ENCODE assay signal across 23 mouse cellular contexts in the genomic region with DNA sequence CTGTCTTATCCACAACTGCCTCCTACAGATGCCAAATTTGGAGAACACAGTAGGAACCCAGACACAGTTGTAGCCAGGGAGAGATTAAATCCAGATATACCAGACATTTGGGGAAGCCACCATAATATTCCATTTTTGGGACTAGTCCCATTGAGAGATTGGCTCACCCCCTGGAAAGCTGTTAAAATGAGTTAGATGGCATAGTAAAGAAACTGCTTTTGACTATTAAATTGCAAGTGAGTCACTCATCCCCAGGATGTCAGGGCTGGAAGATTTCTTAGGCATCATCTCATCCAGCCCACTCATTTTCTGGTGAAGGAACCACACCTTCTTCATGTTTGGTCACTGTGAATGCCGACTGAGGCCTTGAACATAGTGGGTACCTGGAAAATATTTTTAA.
"Had no signal": no experiment of that assay in that cellular context is flagged by ENCODE, and none has a peak within 500 bp of the region (broad histone marks: within the 10 kb centered on the region; RNA-seq: fewer than 3 reads in every experiment).

No protein-coding gene starts in this region.

- H3K4me1 ChIP-seq: limb, embryonic 10.5 days; limb, embryonic 13.5 days; liver, embryonic 12.5 days; liver, embryonic 15.5 days; lung, embryonic 15.5 days; megakaryocyte, embryonic 14.5 days; midbrain, embryonic 10.5 days; midbrain, embryonic 15.5 days; neural tube, embryonic 12.5 days; neural tube, embryonic 15.5 days; stomach, embryonic 15.5 days had no signal

- DNase-seq: kidney, postnatal 25 days; layer of hippocampus, adult 9-11 months; liver; lung, adult 18-20 months; lung, postnatal 10 days; lung, postnatal 36 days; right cerebral cortex, postnatal 25 days; spleen, adult 18-20 months; thymus, adult 18-20 months; thymus, postnatal 36 days had no signal

- H3K9me3 ChIP-seq: limb, embryonic 10.5 days; limb, embryonic 13.5 days; liver, embryonic 12.5 days; liver, embryonic 15.5 days; lung, embryonic 15.5 days; megakaryocyte, embryonic 14.5 days; midbrain, embryonic 10.5 days; midbrain, embryonic 15.5 days; neural tube, embryonic 12.5 days; neural tube, embryonic 15.5 days; stomach, embryonic 15.5 days had no signal

- H3K36me3 ChIP-seq: limb, embryonic 10.5 days; limb, embryonic 13.5 days; liver, embryonic 12.5 days; liver, embryonic 15.5 days; lung, embryonic 15.5 days; midbrain, embryonic 15.5 days; neural tube, embryonic 12.5 days; neural tube, embryonic 15.5 days; stomach, embryonic 15.5 days had no signal

- H3K4me3 ChIP-seq: layer of hippocampus, adult 2 months; limb, embryonic 10.5 days; limb, embryonic 13.5 days; liver, embryonic 12.5 days; liver, embryonic 15.5 days; lung, embryonic 15.5 days; megakaryocyte, embryonic 14.5 days; midbrain, embryonic 10.5 days; midbrain, embryonic 15.5 days; neural tube, embryonic 12.5 days; neural tube, embryonic 15.5 days; stomach, embryonic 15.5 days had no signal

- H3K27me3 ChIP-seq: limb, embryonic 13.5 days; liver, embryonic 12.5 days; liver, embryonic 15.5 days; lung, embryonic 15.5 days; megakaryocyte, embryonic 14.5 days; midbrain, embryonic 15.5 days; neural tube, embryonic 12.5 days; neural tube, embryonic 15.5 days; stomach, embryonic 15.5 days had no signal

- H3K27ac ChIP-seq: kidney, postnatal 0 days; layer of hippocampus, adult 2 months; limb, embryonic 10.5 days; limb, embryonic 13.5 days; liver, embryonic 12.5 days; liver, embryonic 15.5 days; lung, embryonic 15.5 days; midbrain, embryonic 10.5 days; midbrain, embryonic 15.5 days; neural tube, embryonic 12.5 days; neural tube, embryonic 15.5 days; stomach, embryonic 15.5 days had no signal

- H3K9ac ChIP-seq: limb, embryonic 13.5 days; liver, embryonic 12.5 days; liver, embryonic 15.5 days; lung, embryonic 15.5 days; midbrain, embryonic 15.5 days; neural tube, embryonic 12.5 days; neural tube, embryonic 15.5 days; stomach, embryonic 15.5 days had no signal

- H3K4me2 ChIP-seq: limb, embryonic 13.5 days; liver, embryonic 12.5 days; liver, embryonic 15.5 days; lung, embryonic 15.5 days; midbrain, embryonic 15.5 days; neural tube, embryonic 12.5 days; neural tube, embryonic 15.5 days; stomach, embryonic 15.5 days had no signal

- ATAC-seq: liver, embryonic 12.5 days; midbrain, embryonic 15.5 days had no signal
